In genomic region chr7:45550821-45551511, GRCm38 (mm10) we compare ENCODE assay signal across 12 mouse cellular contexts. TPM values are rescaled to one million over a fixed set of nuclear protein-coding genes. Genes with fewer than 3 reads are reported as not detected.
"Had no signal": no experiment of that assay in that cellular context is flagged by ENCODE, and none has a peak within 500 bp of the region (broad histone marks: within the 10 kb centered on the region; RNA-seq: fewer than 3 reads in every experiment).

No protein-coding gene starts in this region.

- DNase-seq: kidney, adult 18-20 months; kidney, postnatal 10 days; kidney, postnatal 4 days; liver, embryonic 13.5 days; lung, adult 18-20 months; midbrain, embryonic 14.5 days; thymus, postnatal 4 days had no signal

- H3K9ac ChIP-seq: liver, embryonic 13.5 days had no signal

- H3K4me3 ChIP-seq: layer of hippocampus, adult 2 months; limb, embryonic 13.5 days; liver, embryonic 13.5 days had no signal

- H3K9me3 ChIP-seq: limb, embryonic 13.5 days; liver, embryonic 13.5 days had no signal

- H3K36me3 ChIP-seq: limb, embryonic 13.5 days; liver, embryonic 13.5 days had no signal

- H3K27ac ChIP-seq: layer of hippocampus, adult 2 months; limb, embryonic 13.5 days; liver, embryonic 13.5 days; stomach, postnatal 0 days had no signal

- H3K4me1 ChIP-seq: limb, embryonic 13.5 days had no signal

- H3K4me2 ChIP-seq: limb, embryonic 13.5 days; liver, embryonic 13.5 days had no signal

- H3K27me3 ChIP-seq: limb, embryonic 13.5 days had no signal

RNA-seq across cellular contexts. Expression of gene Hsd17b14, which starts 3.7 kb away (rescaled TPM):
- total RNA-seq: layer of hippocampus, adult 2 months; layer of hippocampus, postnatal 10 days; monocyte, adult 5-6 weeks had no signal
- polyA plus RNA-seq: midbrain, embryonic 14.5 days had no signal
